Mouse (Mus musculus): ENCODE measurements around the gene Palld.

Gene Palld

DNA sequence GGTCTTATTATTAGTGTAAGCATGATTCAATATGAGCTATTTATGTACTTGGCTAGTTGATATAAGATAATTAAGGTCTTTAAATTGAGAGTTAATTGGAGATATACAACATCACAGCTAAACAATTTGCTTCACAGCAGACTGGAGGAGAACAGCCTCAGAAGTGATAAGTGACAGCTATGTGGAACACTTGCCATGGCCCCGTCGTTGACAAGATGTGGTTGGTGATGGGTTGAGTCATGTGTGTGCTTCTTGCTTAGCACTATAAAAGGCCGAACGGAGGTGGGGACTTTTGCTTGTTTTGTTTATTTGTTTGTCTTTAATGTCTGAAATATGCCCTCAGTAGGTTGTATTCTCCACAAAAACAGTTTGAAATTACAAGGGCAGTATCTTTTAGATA is 51.2 kb downstream of the Palld start:
- no peak for DNase-seq

DNA sequence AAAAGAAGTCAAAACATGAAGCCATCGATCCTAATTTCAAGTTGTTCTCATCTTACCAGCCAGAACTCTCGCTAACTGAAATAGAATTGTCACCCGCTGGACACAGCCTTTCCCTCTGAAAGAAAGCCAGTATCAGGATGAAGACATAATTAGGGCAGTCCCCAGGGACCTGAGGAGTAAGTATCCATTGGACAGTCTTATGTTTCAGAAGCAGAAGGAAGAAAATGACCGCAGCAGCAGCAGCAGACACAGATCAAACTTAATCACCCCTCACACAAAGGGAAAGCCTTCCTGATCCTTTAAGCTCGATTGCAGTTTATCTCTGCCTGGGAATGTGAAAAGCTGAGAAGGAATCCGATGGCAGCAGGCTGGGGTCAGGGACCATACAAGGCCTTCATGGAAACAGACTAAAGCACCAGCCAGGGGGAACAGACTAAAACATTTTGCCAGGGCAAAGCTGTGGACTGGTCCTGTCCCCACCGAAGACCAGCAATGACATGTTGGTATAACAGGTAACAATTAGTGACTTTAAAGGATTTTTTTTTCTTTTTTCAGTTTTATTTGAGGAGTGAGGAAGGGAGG is 53.8 kb downstream of the Palld start:
- DNase-seq: no peak

DNA sequence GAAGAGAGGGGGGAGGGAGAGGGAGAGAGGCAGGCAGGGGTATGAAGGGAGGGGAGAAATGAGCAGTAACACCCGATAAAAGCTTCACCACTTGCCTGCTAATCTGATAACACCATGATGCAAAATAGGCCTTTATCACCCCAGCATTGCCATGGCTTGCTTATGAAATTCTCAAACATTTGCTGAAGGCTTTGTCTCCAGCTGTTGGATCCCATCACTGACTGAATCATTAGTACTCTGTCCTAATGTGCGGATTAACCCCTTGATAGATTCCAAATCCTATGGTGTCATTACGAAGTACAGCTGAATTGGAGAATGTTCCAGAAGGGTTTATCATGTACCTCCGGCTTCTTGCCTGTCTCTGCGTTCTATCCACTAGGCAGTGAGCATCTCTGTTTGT is 55.0 kb downstream of the Palld start:
- no peak for DNase-seq

DNA sequence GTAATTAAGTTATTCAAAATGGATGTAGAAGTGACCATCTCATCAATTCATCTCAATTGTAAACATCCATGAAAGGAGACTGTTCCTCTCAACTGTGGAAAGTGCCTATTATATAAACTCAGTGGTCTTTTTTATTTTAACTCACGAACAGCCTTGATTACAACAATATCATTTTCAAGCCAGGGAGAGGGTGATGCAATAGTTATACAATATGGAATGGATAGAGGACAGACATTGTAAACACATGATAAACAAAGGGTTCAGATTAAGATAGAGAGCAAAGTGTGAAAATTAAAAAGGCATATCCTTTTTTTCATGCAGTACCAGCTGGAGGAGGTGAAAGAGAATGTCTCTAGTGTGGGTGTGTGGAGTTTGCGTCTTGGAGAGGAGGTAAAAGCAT is 57.5 kb downstream of the Palld start:
- no peak for DNase-seq

DNA sequence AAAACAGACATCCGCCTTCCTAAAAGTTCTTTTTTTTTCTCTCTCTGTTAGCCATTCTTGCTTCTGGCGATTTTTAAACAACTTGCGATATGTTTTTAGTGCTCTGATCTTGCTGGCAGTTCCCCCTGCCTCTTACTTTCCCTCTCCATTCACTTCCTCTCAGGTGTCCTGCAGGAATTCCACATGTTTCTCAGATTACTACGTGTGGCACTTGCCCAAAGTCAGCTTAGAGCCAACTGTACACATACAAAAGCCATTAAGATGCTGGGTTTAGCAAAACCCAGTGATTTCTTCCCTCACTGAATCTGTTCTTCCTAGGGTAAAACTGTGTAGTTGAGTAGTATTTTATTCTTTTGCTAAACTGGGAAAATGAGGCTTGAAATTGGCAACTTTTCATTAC is 57.9 kb downstream of the Palld start:
- no peak for DNase-seq

DNA sequence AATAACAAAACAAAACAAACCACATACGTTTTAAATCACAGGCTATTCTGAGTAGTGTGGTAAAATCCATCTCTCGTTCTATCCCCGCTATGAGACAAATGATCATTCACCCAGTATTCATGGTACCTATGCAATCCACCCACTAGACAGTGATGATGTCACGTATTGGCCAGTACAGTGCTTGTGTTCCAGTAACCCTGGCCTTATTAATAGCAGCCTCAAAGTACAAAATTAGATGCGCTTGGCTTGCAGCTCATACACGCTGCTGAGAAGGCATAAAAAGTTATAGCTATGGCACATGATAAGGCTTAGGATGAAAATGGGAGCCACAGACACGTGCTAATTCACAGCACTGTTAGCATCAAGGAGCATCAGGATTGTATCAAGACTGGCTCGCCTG is 58.7 kb downstream of the Palld start:
- DNase-seq: no peak

DNA sequence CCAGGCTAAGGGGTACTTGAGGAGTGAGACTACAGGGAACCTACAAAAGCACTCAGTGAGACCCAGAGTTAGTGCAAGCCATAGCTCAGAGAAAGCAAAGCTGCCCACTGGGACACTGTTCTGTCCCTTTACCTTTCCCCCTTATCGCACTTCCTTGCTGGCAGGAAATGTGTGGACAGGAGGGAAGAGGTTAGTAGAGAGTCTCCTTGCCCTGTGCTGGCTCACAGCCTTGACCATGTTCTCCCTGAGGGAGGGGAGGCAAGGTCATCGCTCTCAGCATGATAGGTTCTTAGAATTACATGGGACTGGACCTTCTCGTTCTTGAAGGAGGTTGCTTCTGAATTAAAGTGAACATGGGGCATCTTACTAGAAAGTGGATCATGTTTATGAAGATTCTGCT is 69.3 kb downstream of the Palld start:
- no peak for DNase-seq

DNA sequence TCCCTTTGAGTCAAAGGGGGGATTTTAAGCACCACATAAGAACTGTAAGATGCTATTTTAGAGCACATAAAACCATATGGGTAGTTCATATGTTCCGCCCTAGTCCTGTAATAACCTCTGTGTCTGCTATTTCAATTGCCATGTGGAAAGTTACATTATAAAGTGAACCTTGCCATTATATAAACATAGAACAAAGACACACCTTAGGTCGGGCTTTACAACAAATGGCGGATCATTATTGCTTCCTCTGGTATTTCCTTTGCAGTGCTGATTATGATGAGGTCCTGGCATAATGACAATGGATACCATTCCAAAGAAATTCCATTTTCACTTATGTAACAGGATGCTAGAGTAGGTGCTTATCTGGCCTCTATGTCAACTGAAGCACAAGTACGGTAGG is 70.5 kb downstream of the Palld start:
- no peak for DNase-seq

DNA sequence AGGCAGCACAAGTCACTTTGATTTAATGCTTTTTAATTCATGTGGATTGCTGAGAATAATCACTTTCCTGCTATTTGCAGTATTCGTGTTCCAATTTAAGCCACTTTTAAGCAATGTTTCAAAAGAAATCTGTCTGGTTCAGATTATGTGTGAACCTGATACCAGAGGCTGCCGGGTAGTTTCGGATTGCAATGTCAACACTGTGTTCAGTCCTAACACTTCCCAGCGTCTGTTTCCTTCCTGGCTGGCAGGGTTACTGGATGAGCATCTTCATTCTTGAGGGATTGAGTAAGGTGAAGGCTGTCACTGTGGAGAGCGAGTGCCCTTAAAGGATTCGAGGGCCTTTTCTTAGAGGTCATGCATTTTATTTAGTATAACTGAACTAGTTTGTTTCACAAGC is 71.7 kb downstream of the Palld start:
- no peak for DNase-seq

DNA sequence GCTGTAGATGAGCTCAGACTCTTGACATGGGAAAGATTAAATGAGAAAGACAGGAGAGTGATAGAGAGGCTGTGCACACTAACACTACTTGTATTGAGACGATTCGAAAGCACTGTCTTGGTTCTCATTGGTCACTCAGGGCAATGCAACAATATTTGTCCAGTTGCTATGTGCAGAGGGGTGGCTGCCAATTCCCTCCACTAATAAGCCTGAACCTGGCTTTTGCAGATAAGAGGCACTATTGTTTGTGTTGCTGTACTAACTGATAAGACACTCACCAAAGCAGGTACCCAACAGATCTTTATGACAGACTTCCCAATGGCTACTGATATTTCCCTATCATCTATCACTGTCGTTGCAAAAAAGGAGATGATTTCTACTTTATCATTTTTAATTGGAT is 77.9 kb downstream of the Palld start:
- no peak for DNase-seq

DNA sequence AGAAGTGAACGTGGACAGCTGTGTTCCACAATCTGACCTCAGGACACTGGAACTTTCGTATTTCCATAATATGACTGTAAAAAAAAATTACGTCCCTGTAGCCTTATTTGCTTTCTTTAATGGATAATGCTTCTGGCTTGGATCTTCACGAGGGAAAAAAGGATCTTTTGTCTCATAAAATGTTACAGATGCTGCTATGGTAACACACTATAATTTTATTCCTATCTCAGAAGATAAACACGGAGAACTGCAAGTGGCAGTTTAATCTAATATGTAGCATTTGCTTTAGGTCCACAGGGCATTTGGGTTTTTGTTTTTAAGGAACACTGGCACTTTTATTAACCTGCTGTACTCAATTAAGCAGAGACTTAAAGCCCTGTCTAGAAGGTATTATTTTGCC is 79.3 kb downstream of the Palld start:
- DNase-seq: no peak

DNA sequence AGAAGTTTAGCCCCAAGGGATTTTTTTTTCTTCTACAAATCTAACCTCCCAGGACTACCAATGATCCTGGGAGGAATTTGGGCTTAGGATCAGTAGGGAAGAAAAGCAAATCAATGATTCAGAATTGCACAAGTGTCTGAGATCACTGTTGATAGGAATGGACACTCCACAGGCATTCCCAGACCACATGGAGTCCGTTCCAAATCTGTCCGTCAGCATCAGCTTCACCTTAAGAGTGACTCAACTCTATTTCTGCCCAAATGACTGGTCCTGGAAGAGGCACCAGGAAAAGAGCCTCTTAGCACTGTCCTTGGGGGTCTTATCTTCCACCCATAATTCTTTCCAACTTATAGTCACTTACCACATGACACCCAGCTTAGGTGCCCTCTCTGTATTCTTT is 98.7 kb downstream of the Palld start:
- no peak for DNase-seq

DNA sequence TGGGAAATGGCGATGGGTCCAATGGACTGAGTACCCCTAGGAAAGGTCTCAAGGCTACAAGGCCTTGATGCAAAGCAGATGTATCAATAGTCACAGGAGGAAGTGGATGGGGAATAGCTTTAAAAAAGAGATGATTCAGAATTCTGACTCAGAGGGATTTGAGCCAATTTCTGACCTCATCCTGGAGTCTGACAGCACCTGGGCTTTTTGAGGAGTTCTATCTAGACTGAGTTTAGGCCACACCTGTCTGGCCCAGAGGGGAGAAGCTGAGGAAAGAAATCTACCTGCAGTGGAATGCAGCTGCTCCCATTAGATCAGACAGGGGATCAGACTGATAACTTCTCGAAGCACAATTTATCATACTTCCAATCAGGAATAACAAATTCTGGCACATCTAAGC is 99.7 kb downstream of the Palld start:
- DNase-seq: no peak

DNA sequence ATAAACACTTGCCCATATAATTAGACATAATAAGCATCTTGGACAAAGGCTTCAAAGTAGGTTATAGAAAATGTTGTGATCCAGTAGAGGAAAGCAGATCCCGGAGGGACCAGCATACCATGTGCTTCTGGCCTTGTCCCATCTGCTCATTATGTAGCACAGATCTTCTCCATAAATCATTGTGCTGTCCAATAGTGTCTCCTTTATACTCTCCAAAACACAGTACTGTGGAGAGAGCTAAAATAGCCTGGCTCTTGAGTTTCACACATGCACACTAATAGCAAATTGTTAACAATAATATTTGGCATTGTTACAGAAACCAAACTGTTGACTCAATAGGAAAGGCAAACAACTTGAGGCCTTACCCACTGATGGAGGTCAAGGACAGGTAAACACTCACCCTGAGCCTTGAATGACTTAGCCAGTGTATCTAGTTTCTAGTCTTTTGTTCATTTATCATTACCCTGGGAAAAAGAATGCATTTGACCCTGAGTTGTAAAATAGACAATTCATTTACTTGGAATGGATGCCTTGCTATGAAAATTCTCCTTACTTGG is 105.0 kb downstream of the Palld start:
- no peak for DNase-seq

DNA sequence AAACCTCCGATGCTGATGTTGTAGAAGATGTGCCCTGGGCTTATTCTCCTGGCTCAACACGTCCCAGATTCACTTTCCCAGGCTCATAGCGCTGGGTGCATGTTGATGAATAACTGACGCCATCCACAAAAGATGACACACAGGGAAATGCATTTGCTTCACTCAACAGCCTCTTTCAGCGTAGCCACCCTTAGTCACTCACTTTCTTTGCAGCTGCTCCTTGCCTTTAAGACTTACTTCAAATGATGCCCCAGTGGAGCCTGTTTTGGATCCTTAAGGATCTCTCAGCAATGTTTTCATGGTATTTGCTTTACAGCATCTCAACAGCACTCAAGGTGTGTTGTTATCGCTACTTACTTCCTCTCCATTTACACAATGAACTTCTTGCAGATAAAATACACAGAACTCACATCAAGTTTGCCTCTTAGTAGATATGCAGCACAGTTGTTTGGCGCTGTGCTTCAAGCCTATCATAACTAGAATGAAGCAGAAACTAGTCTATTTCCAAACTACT is 105.9 kb downstream of the Palld start:
- DNase-seq: no peak

DNA sequence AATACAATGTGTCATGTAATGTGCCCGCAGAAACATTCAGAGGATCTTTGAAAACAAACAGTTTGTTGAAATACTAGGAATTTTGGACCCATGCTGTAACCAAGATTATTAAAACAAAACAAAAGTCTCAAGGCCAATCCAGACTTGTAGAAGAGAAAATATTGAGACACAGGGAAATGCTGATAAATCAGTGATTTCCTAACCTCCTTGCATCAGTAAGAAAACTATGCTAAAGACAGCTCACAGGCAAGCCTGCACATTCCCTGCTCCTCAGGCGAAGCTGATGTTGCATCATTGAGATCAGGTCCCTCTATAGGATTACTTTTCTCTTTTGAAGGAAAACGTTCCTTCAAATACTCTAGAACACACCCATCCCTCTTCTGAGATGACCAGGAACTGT is 112.5 kb downstream of the Palld start:
- DNase-seq: no peak

DNA sequence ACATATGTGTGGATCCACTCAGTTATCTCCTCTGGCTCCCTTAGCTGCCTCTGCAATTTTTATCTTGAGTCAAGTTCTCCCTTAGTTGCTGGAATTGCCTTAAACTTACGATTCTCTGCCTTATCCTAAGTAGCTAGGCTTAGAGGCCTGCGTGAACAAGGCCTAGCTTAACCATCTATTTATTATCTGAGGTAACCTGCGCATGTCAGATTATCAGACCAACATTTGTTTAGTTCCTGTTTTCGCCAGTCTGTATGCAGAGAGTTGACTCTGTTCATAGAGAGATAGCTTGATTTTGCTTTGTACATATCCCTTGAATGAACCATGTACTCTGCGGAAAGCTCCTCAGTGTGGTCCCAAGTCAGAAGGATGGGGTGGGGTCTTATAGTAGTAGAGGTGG is 113.2 kb downstream of the Palld start:
- no peak for DNase-seq

DNA sequence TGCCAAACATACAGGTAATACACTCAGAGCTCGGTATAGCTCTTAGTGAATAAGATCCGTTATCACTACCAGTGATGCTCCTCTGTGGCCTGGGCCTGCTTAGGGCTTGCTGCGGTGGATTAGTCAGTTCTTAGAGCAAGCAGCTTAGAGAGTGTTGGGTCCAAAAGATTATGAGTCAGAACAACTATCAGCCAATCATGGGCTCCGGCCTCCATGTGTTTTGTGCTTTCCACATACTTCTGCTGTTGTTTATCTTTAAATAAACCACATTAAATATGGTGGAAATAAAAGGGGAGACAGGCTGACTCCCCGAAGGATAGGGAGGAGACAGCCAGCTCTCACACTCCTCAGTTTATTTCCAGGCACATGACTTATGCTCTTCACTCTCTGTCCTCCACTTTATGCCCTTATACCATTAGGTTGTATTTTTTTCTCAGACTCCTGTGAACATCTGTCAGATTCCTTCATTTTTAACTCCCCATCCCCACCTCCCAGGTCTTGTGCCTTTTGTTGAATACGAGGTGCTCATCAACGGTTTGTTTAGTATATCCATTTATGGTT is 119.5 kb downstream of the Palld start:
- no peak for DNase-seq

DNA sequence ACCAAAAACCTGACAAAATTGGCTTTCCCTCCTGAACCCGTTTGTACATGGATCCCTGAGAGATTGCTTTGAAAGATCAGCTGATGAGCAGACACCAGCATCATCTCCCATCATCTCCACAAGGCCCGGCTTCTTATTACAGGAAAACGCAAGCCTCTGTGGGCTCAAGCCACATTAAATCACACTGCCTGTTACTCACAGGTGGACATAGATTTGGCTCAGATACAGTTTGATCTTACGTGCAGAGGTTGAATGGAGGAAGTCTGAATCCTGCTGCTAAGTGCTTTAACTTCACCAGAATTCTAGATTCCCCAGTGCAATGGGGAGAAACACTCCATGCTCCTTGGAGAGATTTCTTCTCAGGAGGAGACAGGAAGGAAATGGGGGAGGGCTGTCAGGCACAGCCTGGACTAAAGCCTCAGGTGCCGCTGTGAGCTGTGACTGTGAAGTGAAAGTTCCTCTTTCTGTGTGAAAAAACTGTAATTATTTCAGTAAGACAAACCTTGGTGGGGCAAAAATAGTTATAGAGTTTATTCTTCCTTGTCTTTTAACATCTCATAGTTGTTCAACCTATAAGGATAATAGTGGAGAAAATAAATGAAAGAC is 121.7 kb downstream of the Palld start:
- DNase-seq: no peak

DNA sequence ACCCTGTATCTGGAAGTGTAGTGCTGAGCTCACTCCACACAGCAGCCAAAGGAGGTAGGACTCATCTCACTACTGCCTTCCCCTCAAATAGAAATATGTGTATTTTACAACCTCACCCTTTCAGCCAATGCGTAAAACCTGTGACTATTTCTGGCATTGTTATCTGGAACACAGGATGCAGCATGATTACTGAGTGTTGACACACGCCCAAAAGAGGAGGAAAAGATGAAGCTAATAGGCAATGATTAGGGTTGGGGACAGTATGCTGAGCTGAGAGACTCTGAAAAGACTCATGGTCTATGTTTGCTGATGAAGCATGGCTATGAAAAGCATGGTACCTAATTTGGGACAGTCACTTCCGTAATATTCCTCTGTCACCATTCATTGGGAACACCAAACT is 124.3 kb downstream of the Palld start:
- no peak for DNase-seq

DNA sequence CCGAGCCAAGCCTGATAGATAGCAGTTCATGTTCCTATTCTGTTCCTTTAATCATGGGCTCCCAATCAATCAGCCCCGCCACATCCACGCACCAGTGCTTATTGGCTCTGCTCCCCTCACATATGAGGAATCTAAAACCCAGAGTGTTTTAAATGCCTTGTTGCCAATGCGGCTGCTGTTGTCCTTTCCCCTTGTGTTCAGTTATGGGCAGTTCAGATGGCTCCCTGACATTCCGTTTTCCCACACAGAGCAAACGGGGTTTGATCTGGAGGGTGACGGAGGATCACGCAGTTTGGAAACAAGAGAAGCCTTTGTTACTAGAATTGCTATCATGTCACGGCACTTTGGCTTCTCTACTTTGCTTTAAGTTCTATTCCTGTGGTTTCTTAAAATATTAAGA is 125.9 kb downstream of the Palld start:
- no peak for DNase-seq

DNA sequence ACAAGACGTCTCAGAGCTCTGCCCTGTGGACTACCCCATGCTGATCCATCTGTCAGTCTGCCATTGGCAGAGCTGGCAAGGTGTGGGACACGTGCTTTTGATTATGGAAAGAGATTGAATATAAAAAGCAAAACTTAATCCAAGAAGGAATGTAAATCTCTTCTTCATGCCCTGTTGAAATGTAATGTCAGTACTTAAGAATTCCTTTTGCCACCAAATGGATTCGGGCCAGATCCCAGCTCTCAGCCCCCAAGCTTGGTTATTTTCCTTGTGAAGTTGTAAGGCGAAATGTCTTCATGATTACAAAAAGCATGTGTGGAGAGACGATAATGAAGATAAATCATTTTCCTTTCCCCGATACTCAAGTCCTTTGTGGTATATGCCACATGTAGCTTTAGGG is 126.6 kb downstream of the Palld start:
- DNase-seq: no peak

DNA sequence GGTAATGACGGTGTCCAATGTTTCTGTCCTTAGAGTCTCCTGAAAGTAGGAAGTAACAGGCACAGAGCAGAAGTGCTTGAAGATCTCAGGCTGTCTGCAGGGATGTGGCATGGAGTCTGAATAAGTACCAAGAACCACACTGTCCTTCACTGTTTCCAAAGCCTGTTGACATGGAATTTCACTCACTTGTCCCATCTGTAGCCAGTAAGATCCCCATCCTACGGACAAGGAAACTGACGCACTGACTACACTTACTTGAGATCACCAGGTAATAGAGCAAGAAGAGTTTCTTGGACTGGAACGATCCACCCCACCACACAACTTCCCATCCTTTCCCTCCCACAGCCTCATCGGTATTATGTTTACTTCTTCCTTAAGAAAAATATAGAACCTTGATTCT is 128.3 kb downstream of the Palld start:
- DNase-seq: no peak

DNA sequence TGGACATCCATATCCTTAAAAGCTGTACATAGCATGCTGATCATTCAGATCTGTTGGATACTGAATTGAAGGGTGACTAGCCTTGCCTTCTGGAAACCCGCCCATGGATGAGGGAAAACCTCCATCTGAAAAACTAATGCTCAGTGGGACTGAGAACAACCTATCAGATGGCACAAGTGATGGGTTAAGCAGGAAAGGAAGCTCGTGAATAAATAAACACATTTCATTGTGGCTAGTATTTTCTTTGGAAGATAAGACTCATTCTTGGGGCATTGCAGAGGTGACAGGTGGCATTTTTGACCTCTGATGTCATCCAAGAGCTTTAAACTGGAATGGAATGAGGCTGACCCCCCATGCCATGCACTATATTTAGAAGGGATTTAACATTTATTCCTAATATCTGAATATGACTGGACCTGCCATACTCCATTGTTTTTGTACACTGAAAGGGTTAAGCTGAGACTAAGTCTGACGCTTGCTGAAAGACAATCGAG is 128.8 kb downstream of the Palld start:
- no peak for DNase-seq

DNA sequence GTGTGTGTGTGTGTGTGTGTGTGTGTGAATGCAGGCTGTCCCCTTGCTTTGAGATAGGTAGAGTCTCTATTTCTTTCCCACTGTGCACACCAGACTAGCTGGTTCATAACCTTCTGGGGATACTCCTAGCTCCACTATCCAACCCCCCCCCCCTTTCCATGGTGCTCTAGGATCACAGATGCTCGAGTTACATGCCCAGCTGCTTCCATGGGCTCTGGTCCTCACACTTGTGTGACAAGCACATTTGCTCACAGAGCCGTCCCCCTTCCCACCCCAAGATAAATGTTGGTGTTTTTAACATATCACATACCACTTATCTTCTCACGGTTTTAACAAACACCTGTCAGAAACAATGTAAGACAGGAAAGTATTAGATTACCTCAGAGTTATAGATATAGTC is 131.2 kb downstream of the Palld start:
- DNase-seq: no peak
